Mouse (Mus musculus) ZHBTc4 (cell line): ENCODE results near the gene Mamdc4.

ENCODE experiments used
- DNase-seq: peaks from one replicate; pipeline ENCODE4 v3.0.0-alpha.2; 2011; ENCODE audit warnings: low read depth, low spot score

The Mamdc4 gene

DNA sequence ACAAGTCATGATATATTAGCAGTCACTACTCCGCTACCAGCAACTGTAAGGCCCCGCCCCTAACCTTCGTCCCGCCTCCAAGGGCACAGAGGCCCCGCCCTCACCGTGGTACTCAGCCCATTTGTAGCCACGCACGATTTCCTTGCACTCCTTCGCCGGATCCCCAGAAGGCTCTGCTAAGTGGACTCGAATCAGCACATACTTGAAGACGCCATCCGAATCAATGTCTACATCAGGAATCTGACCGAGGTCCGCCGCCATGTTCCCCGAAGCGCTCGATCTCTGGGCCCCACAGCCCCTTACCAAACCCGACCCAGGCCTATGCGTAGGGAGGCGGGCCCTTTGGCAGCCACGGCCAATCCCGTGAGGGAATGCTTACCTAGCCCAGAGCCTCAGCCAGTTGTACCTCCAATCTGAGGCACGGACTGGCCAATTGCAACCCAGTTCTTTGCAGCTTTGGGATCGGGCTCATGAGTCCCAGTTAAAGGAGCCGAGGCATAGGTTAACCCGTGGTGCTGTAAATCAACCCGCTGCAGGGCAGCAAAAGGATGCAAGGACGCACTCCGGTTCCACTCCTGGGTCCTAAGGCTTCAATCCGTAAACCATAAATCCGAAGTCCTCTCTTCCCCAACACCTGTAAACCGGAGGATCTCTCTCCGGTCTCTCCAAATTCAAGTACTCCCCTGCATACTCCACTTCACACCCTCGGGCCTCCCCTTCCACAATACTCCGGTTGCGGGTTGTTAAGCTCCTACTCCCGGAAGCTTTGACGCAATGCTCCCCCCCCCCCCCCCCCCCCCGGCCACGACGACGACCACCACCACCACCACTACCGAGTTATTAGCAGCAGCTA, at the start of gene Mamdc4, which contains the start of gene Phpt1:
Gene Mamdc4 (minus strand): TSS at position 267 of the 853 bp plus-strand sequence.
Gene Phpt1 (minus strand): TSS at position 646 of the 853 bp plus-strand sequence.
- peak; percentile 98 for DNase-seq

DNA sequence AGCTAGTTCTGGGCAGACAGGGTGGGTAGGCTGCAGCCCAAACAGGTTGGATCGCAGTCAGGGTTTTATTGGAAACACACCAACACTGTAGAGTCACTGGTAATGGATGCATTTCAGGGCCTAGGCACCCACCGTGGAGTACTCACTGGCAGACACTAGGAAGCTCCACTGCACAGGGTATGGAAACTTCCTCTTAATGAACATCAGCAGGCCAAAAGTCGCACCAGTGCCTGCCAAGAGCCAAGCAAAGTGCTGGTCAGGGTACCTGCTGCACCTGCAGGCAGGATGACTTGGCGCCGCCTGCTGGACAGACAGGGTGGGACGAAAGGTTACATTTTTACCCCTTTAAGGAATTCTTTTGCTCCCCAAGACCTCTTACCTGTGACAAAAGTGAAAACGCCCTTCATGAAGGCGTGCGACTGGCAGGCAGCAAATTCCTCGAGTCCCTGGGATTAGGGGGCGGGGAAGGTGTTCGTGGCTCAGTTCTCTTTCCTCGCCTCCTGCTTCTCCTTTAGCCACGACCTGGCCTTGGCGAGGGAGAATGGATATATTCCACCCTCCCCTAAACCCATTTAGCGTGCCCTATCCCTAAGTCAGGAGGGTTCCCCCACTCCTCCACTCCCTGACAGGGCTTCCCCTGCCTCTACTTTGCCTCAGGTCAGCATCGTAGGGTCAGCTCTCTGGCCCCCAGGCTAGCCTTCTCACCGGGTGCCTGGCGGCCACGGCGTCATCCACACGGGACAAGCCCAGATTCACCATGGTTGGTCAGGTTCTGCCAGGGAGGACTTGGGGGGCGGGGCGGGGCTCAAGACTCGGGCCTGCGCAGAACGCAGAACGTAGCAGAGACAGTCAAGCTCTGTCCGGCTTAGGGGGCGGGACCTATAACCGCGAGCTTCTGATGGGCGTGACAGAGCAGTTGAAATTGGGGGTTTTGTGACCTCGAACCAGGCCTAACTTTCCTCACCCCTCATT, 46.9 kb upstream of the Mamdc4 start, which contains the start of gene Tmem141:
Gene Tmem141 (minus strand): TSS at position 777 of the 972 bp plus-strand sequence.
- peak; percentile 88 for DNase-seq

DNA sequence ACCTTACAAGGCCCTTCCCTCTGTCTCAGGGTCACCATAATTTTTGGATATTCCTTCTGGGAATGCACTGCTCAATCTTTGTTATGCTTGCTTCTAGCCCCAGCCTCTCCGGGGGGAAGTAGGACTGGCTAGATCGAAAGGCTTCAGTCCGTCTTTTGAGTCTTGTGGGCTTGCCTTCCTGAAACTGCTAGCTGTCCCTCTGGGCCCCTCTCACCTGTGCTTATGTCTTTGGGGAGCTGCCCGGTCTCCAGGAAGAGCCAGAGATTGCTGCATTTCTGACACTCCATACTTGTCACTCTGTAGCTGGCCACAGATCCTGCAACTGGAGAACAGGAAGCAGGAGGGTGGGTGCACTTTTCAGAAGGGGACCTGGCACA, 46.2 kb upstream of the Mamdc4 start:
- DNase-seq, result no peak

DNA sequence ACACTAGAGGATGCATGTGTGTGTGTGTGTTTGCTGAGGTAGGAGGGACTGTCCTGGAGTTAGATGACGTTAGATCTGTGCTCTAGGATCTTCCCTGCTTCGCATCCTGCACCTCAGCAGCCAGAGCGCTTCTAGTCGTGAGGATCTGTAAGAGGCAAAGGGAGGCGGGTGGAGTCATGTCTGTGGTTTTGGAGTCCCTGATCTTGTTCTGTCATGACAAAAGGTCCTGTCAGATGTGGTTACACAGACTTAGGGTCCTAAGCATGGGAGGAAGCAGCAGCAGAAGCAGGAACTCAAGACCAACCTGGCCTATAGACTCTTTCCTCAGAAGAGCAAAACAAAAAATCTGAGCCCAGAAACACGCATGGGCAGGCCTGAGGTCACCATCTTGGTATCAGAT, 45.7 kb upstream of the Mamdc4 start:
- no peak for DNase-seq

DNA sequence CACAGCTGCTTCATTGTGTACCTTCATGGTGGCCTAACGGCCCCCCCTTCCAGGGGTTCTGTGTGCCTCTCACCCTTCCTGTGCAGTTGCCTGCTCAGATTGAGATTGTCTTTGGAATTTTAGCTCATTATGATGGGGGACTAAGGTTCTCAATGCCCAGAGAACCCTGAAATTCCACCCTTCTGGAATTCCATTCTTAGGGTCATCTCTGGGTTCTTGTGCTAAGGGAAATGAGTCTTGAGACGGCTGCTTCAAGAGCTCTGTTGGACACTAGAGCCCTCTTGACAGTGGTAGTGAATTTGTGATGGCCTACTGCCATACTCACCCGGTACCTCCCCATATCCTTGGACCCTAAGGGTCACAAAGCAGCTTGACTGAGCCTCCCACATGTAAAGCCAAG, 42.9 kb upstream of the Mamdc4 start, which contains the start of gene Ccdc183:
Gene Ccdc183 (minus strand): TSS at position 101 of the 400 bp plus-strand sequence.
- no peak for DNase-seq

DNA sequence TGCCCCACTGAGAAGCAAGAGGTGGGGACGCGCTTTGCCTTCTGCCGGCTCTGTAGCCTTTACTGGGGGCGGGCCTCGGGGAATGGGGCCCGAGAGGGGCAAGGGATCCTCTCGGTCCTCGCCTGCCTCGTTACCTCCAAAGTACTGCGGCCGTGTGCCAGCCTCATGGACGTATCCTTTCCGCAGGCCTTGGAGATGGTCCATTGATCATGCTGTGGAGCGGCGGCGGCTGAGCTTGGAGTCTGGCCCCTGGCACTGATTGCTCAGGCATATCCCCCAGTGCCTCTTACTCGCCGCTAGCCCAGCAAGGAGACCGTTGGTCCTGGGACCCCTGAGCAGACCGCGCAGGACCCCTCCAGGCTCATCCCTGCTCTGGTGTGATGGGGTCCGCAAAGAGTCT, 41.8 kb upstream of the Mamdc4 start:
- DNase-seq, result peak; percentile 39

DNA sequence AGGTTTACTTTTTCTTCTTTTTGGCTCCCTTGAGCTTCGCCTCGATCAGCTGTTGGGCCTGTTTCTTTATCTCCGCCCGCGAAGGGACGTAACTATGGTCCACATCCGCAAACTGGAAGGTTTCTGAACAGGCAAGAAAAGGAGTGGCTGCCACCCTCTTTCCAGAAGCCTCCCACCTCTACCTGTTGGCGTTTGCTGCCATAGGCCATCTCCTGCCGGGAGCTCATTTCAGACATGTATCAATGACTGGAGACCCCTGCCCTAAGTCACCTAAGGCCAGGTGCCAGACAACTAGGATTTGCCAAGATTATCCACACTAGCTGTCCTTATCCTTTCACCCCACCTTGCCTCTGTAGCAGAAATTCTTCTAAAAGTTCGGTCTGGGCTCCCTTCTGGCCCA, 34.0 kb upstream of the Mamdc4 start:
- DNase-seq, result no peak

DNA sequence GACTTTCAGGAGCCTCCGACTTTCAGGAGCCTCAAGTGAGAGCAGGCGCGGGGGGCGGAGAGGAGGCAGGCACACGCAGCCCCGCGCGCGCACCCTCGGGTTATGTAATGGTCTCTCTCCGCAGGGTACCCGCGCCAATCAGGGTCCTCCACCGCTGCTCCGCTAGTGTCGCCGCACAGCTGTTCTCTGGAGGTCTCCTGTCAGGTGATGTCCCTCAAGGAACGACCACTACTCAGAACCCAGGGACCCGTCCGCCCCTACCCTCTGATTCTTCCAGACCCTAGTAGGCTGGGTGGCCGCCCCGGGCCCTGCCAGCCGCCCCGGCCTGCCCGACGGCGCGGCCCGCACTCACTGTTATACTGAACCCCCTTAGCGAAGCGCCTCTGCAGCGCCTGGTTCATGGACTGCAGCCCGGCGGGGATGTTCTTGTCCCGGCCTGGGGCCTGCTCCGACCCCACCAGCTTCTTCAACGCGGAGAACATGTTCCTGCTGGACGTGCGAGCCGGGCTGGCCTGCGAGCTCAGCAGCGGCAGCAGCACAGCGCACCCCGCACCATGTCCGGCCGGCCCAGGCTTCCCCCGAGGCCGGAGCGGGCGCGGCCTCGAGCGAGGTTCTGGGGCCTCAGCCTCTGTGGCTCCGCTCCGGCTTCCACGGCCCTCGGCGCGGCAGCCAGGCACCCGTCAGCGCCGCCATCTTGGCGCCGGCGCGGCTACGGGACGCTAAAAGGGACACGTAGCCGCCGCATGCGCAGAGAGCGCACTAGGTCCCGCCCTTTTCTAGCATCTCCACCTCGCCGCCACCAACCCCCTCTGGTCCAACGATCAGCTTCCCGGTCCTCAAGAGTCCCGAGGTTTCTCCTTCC, 33.3 kb upstream of the Mamdc4 start, which contains the start of gene Rabl6:
Gene Rabl6 (minus strand): TSS at position 761 of the 862 bp plus-strand sequence.
- DNase-seq, result peak; percentile 93

DNA sequence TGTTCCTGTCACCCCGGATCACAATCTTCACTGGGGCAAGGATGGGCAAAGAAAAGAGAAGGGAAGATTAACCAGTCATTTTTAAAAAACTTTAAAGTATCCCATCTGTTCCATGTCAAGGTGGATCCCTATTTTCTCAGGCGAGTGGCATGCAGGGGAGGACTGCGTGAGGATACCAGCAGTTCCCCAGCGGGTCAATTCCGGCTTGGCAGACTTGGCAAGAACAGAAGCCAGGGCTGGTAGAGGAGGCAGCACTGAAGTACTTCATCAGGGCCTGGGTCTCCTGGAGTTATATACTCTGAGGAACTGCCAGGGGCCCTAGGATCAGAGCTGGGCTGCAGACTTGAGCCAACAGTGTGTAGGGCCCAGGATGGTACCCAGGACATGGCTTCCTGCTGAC, 27.9 kb upstream of the Mamdc4 start:
- no peak for DNase-seq

DNA sequence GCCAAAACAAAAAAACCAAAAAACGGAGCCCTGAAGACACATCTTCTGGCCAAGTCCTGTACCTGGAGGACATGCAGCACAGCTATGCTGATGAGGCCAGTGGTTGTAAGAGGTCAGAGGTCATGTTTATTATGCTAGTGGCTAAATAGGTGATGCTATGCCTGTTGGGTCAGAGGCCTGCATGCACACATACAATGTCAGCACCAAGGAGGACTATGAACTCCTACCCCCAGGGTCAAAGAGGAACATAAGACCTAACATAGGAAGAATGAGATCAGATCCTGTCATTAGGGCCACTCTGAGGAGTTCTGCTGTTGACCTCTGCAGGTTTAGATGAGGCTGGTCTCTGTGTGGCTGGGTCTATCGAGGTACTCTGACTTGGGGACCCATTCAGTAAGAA, 25.4 kb upstream of the Mamdc4 start:
- DNase-seq, result no peak

DNA sequence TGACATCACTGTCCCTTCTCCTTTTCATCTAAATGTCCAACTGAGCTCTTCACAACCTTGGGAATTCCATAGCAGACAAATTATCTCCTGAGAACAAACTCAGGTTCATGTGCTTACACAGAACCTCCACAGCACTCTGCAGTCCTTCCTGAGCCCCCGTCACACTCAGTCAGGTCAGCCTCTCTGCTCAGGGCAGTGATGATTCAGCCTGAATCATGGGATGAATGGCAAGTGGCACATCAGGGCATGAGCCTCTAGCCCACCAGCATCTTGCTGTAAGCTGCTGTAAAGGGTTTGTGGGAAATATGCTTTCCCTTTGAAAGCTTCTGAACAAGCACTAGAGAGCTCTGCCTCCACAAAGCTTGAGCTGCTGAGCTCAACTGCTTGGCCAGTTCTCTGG, 24.1 kb upstream of the Mamdc4 start:
- DNase-seq, result no peak

DNA sequence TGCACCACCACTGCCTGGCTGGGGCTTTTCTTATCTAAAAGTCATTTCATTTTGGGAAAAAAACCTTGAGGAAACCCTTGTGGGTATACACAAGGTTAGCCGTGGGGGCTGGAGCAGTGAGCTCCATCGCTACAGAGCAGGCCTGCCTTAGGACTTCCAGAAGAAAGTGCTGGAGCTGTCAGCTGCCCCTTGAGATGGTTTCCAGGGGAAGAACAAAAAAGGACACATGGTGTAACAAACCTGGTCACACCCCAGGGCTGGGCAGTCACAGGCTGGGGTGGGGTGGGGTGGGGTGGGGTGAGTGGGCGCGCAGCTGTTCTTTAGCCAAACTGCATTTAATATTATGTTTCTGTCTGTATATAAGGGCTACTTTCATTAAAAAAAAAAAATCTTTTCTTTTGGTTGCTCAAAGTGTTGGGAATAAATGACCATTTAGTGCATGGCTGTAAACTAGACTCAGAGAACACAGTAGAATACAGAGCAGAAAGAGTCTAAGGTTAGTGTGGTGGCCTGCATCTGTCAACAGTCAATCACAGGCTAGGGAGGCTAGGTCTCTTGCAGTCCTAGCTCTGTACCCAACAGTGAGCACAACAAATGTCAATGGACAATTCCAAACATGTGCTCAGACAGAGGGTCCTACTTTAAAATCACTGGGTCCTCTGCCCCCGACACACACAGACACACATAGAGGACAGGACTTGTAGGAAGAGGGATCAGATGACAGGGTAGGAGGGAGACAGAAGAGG, 22.3 kb upstream of the Mamdc4 start:
- DNase-seq, result no peak

DNA sequence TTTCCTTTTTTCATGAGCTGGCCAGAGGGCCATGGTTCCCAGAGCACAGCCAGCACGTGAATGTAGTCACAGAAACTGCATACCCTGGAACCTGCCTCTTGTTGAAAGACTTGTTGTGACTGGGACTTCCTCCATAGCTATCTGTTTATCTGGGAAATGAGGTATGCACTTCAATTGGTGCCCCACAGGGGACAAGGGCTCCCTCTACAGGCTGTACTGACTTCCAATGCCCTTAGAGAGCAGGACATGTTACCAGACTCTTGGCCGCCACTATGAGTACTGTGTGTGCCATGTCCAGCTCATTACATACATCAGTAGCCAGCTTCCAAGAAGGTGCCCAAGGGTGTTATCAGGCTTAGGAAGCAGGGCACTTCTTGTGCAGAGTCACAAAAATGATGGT, 17.2 kb upstream of the Mamdc4 start:
- peak; percentile 56 for DNase-seq

DNA sequence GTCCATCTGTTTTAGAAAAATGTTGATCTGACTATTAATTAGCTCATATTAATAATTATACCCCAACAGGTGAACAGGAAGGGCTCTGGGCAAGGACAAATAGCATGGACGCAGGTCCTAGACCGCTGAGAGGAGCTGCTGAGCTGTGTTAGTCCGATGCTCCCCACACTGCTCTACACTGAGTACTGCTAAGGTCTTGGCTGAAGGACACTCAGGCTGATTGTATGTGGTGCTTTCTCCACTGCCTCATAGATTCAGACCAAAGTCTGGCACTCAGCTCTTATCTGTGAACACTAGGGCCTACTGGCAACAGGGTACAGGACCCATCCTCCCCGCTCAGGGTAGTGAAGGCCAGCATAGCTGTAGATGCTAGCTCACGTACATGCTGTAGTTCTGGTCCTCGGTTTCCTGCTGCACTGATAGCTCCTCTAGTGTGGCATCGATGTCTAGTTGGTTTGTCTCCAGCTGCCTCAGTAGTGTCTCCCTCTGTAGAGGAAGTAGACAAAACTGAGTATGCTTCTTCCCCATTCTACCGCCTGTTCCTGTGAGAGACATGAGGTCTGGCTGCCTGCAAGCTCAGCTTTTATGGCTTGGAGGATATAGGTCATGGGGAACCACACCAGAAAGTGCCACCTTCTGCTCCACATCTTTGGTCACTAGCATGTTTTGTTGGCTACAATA, 13.7 kb upstream of the Mamdc4 start:
- DNase-seq, result no peak

DNA sequence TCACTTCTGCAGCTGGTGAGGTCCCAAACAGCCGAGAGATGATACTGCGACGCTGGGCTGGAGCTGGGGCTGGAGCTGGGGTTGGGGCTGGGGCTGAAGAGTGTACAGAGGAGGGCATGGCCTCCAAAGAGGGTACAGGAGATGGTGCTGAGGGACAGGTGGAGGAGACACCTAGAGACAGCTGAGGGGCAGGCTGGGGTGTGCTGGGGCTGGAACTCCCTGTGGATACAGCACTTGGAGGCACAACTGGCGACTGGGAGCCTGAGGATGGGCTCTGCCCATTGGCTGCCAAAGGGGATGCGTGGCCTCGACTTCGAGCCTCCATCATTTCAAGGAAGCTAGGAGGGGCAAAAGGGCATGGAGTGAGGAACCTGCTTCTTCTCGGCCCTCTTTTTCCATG, 12.6 kb upstream of the Mamdc4 start:
- DNase-seq, result no peak

DNA sequence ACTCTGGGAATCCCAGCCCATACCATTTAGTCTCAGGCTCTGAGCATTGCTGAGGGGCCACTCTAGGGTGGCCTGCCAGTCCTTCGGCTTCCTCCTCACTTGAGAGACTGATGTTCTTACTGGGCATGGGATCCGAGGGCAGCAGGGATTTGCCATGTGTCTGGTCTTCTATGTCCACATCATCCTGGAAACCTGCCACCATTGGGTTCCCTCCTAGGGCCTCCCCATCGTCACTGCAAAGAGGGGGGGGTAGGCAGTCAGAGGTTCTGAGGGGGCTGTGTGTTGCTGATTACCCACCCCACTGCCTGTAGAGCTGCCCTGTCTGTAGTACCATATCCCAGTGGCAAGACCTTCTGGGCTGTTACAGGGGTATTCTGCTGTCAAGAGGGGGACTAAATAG, 11.0 kb upstream of the Mamdc4 start:
- no peak for DNase-seq

DNA sequence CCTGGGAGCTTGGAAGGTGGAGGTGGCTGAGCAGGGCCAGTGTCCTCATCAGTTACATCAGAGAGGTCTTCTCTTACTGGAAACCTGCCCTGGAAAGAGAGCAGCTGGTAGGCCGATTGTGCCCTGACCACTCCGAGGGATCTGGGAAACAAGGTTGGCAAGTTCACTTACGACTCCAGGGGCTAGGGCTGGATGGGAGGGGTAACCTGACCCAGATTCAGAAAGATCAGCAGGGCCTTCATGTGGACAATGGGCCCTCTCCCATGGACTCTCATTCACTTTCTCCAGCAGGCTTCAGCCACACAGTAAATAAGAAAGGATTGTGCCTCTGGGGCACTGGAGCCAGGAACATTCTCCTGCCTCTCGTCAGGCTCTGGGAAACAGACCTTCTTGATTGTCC, 10.2 kb upstream of the Mamdc4 start:
- DNase-seq, result no peak

DNA sequence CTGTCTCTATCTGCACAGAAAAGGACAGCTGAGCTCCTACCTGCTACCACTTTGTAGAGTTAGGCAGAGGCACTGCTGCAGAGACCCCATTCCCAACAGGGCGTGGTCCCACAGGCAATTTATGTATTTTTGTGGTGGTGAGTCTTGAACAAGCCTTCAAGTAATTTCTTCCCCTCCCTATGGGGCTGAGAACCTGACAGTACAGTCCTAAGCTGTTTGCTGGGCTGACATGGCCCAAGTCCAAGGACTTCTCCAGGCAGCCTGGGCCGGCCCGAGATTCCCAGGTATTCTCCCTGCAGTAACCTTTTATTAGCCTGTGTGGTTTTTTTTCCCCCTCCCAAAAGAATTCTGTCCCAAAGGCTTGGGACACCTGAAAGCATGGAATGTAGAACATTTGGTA, 9.5 kb upstream of the Mamdc4 start:
- no peak for DNase-seq

DNA sequence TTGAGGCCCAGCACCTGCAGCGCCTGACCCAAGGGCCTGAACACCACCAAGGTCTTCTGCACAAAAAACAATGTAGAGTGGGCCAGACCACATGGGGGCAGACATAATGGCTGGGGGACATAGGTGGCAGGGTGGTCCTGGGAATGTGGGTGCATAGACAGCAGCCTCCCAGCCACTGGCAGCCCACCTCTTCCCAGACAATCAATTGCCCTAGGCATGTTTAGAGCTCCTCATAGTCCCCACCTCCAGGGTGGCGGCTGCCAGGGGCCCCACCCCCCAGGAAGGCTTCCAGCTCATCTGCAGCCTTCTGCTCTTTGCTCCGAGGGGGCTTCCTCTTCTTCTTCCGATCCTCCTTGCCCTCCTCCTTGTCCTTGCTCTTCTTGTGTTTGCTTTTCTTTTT, 8.9 kb upstream of the Mamdc4 start:
- DNase-seq, result no peak

DNA sequence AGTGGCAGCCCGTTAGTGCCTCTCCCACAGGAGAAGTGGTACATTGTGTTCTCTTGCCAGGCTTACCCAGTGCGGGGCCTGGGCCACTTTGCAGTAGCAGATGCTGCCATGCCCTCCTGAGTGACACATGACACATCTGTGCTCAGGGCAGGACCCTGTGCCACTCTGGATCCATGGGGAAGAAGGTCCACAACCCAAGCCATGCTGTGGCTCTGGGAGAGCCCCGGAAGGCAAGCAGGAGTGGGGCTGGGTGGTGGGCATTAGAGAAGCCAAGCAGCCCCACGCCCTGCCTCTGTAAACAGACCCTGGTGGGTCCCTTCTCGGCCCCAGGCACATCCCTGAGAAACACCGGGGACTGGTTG, 8.5 kb upstream of the Mamdc4 start:
- DNase-seq, result no peak
